Mouse (Mus musculus): ENCODE measurements around the gene Kcnip2. TPM values are rescaled to one million over a fixed set of nuclear protein-coding genes. Genes with fewer than 3 reads are reported as not detected.
A peak's percentile ranks its signal among the peaks of the same experiment; 100 is the strongest.

Kcnip2 gene
- total and polyA plus RNA-seq, 2 experiments from 2014 or later = 17.8 to 30.3 TPM

GRCm38 (mm10) chr19:45760810-45761209 lies 55.1 kb downstream of the Kcnip2 start:
- no peak overlapping the region for H3K27ac ChIP-seq
- WGBS = 87% methylated on average over 3 of the region's 3 CpGs
- no peak overlapping the region for H3K9ac ChIP-seq (replicated peaks; ENCODE audit: low read length)
- no peaks in the 10 kb centered on the region for H3K9me3 ChIP-seq (ENCODE audit: low read length)
- DNase-seq (ENCODE audit: low spot score) = no peak
- H3K4me2 ChIP-seq (ENCODE audit: low read depth, low read length) = no peak overlapping the region
- H3K36me3 ChIP-seq (ENCODE audit: insufficient read depth, low read length) = peaks cover 70% of the 10 kb centered on the region
- ATAC-seq = no peak
- H3K4me3 ChIP-seq (ENCODE audit: low read length) = no peak overlapping the region
- H3K4me1 ChIP-seq (ENCODE audit: insufficient read depth, low read length) = no peaks in the 10 kb centered on the region
- no peak for TF ChIP-seq CTCF (IDR thresholded peaks at IDR 0.05; ENCODE audit: low read depth)
- H3K27me3 ChIP-seq (ENCODE audit: insufficient read depth, low read length) = no peaks in the 10 kb centered on the region

GRCm38 (mm10) chr19:45758671-45759070 lies 57.2 kb downstream of the Kcnip2 start:
- 95% methylated on average over 5 of the region's 5 CpGs for WGBS
- H3K27ac ChIP-seq = no peak overlapping the region
- no peak overlapping the region for H3K4me3 ChIP-seq (ENCODE audit: low read length)
- H3K9ac ChIP-seq (replicated peaks; ENCODE audit: low read length) = no peak overlapping the region
- DNase-seq (ENCODE audit: low spot score) (no peak), ATAC-seq (no peak)
- H3K27me3 ChIP-seq (ENCODE audit: insufficient read depth, low read length) = no peaks in the 10 kb centered on the region
- H3K4me2 ChIP-seq (ENCODE audit: low read depth, low read length) = no peak overlapping the region
- peaks cover 75% of the 10 kb centered on the region for H3K36me3 ChIP-seq (ENCODE audit: insufficient read depth, low read length)
- no peaks in the 10 kb centered on the region for H3K4me1 ChIP-seq (ENCODE audit: insufficient read depth, low read length)
- TF ChIP-seq CTCF (IDR thresholded peaks at IDR 0.05; ENCODE audit: low read depth) = no peak
- H3K9me3 ChIP-seq (ENCODE audit: low read length) = no peaks in the 10 kb centered on the region

- Histone ChIP-seq H3K9ac (replicated peaks; ENCODE audit: low read length) (no peak overlapping the region), H3K9me3 (ENCODE audit: low read length) (no peaks in the 10 kb centered on the region), H3K27ac (no peak overlapping the region), H3K4me2 (ENCODE audit: low read depth, low read length) (no peak overlapping the region), H3K27me3 (ENCODE audit: insufficient read depth, low read length) (no peaks in the 10 kb centered on the region), H3K4me1 (ENCODE audit: insufficient read depth, low read length) (peaks cover 2% of the 10 kb centered on the region; the same call in 1 of the 2 replicates), H3K4me3 (ENCODE audit: low read length) (no peak overlapping the region), H3K36me3 (ENCODE audit: insufficient read depth, low read length) (peaks cover 51% of the 10 kb centered on the region)
- no peak for ATAC-seq
- no peak for DNase-seq (ENCODE audit: low spot score)
- WGBS = 91% methylated on average over 3 of the region's 3 CpGs
- TF ChIP-seq CTCF (IDR thresholded peaks at IDR 0.05; ENCODE audit: low read depth) = no peak
Observed at GRCm38 (mm10) chr19:45753551-45753950, 62.3 kb downstream of the Kcnip2 start.

- no peak for TF ChIP-seq CTCF (IDR thresholded peaks at IDR 0.05; ENCODE audit: low read depth)
- H3K27me3 ChIP-seq (ENCODE audit: insufficient read depth, low read length) = no peaks in the 10 kb centered on the region
- H3K4me3 ChIP-seq (ENCODE audit: low read length) = no peak overlapping the region
- H3K36me3 ChIP-seq (ENCODE audit: insufficient read depth, low read length) = peaks cover 35% of the 10 kb centered on the region
- WGBS = 87% methylated on average over 7 of the region's 7 CpGs
- DNase-seq (ENCODE audit: low spot score) = no peak
- no peak overlapping the region for H3K9ac ChIP-seq (replicated peaks; ENCODE audit: low read length)
- no peak overlapping the region for H3K4me2 ChIP-seq (ENCODE audit: low read depth, low read length)
- H3K4me1 ChIP-seq (ENCODE audit: insufficient read depth, low read length) = peaks cover 8% of the 10 kb centered on the region; the same call in 1 of the 2 replicates
- H3K9me3 ChIP-seq (ENCODE audit: low read length) = no peaks in the 10 kb centered on the region
- H3K27ac ChIP-seq = no peak overlapping the region
- no peak for ATAC-seq
Observed at GRCm38 (mm10) chr19:45751881-45752280, 64.0 kb downstream of the Kcnip2 start.

- H3K27ac ChIP-seq = peak within 1 kb of the TSS; percentile 45; the same call in 1 of the 2 replicates
- ATAC-seq (peak; percentile 87), DNase-seq (ENCODE audit: low spot score) (peak; percentile 91)
- peak within 1 kb of the TSS; percentile 71 for H3K9ac ChIP-seq (replicated peaks; ENCODE audit: low read length)
- peaks cover 15% of the 10 kb centered on the region for H3K27me3 ChIP-seq (ENCODE audit: insufficient read depth, low read length)
- H3K36me3 ChIP-seq (ENCODE audit: insufficient read depth, low read length) = peaks cover 16% of the 10 kb centered on the region
- H3K4me3 ChIP-seq (ENCODE audit: low read length) = peak within 1 kb of the TSS; percentile 81
- TF ChIP-seq CTCF (IDR thresholded peaks at IDR 0.05; ENCODE audit: low read depth) = no peak
- H3K9me3 ChIP-seq (ENCODE audit: low read length) = no peaks in the 10 kb centered on the region
- peak within 1 kb of the TSS; percentile 94 for H3K4me2 ChIP-seq (ENCODE audit: low read depth, low read length)
- H3K4me1 ChIP-seq (ENCODE audit: insufficient read depth, low read length) = peaks cover 8% of the 10 kb centered on the region; the same call in 1 of the 2 replicates
- WGBS = under 1% methylated on average over 54 of the region's 60 CpGs
Observed at GRCm38 (mm10) chr19:45749243-45750043, 66.4 kb downstream of the Kcnip2 start, which contains the start of gene Npm3. TSS of gene Npm3 (minus strand) at chr19:45749591.

GRCm38 (mm10) chr19:45748691-45749242 lies 67.1 kb downstream of the Kcnip2 start:
- H3K4me3 ChIP-seq (ENCODE audit: low read length) = peak overlapping the region; percentile 81
- peak overlapping the region; percentile 45; the same call in 1 of the 2 replicates for H3K27ac ChIP-seq
- peaks cover 10% of the 10 kb centered on the region; the same call in 1 of the 2 replicates for H3K36me3 ChIP-seq (ENCODE audit: insufficient read depth, low read length)
- no peaks in the 10 kb centered on the region for H3K9me3 ChIP-seq (ENCODE audit: low read length)
- H3K9ac ChIP-seq (replicated peaks; ENCODE audit: low read length) = peak overlapping the region; percentile 71
- TF ChIP-seq CTCF (IDR thresholded peaks at IDR 0.05; ENCODE audit: low read depth) = no peak
- peak overlapping the region; percentile 94 for H3K4me2 ChIP-seq (ENCODE audit: low read depth, low read length)
- 3% methylated on average over 32 of the region's 33 CpGs for WGBS
- DNase-seq (ENCODE audit: low spot score) = no peak
- peaks cover 8% of the 10 kb centered on the region; the same call in 1 of the 2 replicates for H3K4me1 ChIP-seq (ENCODE audit: insufficient read depth, low read length)
- peak; percentile 13; the same call in 1 of the 2 replicates for ATAC-seq
- peaks cover 19% of the 10 kb centered on the region for H3K27me3 ChIP-seq (ENCODE audit: insufficient read depth, low read length)

Measured in hindbrain, postnatal 0 days (tissue).